Mouse (Mus musculus): Measurements from ENCODE around the gene Tcp11x2. TPM values are rescaled to one million over a fixed set of nuclear protein-coding genes. Genes with fewer than 3 reads are reported as not detected.

Gene Tcp11x2
- not detected in 2 replicates for polyA plus RNA-seq (2015; fragmentation: Nextera tagmentation; extraction: Ambion mirVana)

DNA sequence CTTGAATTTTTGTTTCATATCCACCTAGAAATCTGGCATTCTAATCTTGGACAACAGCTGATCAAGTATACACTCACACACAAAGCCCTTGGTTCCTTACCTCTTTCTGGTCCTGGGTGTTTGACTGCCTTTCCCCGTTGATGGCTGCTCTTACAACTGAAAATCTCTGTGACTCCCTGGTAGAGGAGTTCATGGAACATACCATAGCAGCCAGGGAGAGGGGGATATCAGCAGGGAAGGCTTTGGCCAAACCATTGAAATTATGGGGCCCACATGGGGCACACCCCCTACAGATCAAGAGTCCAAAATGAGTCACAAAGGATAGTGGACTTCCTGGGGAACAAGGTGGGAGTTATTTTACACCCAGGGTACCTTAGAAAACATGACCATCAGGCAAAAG lies at the start of gene Tcp11x2:
TSS of gene Tcp11x2 (minus strand) at position 158 of the 400 bp plus-strand sequence.
- Histone ChIP-seq H3K4me2 (no peak within 1 kb of the TSS), H3K9me3 (no peaks in the 10 kb centered on the region), H3K27ac (replicated peaks) (no peak within 1 kb of the TSS), H3K9ac (no peak within 1 kb of the TSS), H3K4me3 (no peak within 1 kb of the TSS), H3K27me3 (no peaks in the 10 kb centered on the region; the same call in 1 of the 2 replicates), H3K4me1 (replicated peaks) (no peaks in the 10 kb centered on the region), H3K36me3 (no peaks in the 10 kb centered on the region)
- ATAC-seq (ENCODE audit: low read depth) = no peak
- WGBS = 74% methylated on average over 1 of the region's 1 CpGs

DNA sequence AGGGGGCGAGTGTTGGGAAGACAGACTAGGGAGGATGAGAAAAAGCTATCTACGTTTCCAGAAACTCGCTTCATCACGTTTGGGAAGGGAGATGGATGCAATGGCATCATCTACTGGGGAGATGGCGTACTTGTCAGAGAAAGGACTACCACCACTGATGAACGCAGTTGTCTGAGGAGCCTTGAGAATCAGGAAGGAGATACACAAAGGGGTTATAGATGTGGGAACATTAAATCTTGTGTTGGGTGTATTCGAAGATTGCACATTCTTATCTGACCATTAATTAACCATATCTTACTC lies 49.4 kb upstream of the Tcp11x2 start:
- WGBS = 18% methylated on average over 7 of the region's 7 CpGs
- no peaks in the 10 kb centered on the region for H3K9me3 ChIP-seq
- H3K4me2 ChIP-seq = peak overlapping the region; percentile 63
- H3K27ac ChIP-seq (replicated peaks) = peak overlapping the region; percentile 93
- H3K4me3 ChIP-seq = peak overlapping the region; percentile 59
- H3K4me1 ChIP-seq (replicated peaks) = peaks cover 12% of the 10 kb centered on the region
- peak overlapping the region; percentile 76 for H3K9ac ChIP-seq
- H3K36me3 ChIP-seq = peaks cover 24% of the 10 kb centered on the region; the same call in 1 of the 2 replicates
- ATAC-seq (ENCODE audit: low read depth) = peak; percentile 49
- H3K27me3 ChIP-seq = peaks cover 8% of the 10 kb centered on the region; the same call in 1 of the 2 replicates

DNA sequence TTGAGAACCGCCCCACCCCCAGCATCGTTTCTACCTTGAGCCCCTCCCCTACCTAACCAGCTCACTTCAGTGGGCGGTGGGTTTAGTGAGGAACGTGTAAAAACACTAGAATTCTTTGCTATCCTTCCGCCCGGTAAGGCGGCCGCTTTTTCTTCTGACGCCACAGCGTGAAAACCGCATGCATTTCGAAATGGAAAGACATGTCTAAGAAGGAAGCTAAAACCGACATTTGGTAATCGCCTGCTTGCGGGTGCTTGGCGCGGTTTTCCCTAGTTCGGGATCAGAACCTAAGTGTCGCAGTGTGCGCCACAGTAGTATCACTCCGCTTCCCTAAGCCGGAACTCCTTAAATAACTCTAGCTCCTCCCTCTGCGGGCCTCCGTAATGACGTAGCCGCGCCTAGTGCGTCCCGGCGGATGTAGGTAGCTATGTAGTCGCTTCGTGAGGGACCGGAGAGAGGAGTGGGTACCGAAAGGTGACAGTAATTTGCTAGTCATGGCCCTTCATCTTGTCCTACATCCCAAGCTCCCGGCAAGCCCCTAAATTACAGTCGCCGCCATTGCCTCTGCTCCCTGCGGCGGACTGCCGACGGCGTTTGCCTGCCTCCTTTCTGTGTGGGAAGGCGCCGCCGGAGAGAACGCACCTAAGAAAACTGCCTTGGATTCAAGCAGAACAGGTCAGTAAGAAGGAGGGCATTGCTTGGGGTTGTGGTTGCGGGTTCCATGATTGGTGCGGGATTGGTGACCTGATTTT lies 48.9 kb upstream of the Tcp11x2 start, which contains the start of the genes Armcx5 and Gprasp1:
TSS of gene Armcx5 (plus strand) at position 430 of the 752 bp plus-strand sequence.
TSS of gene Gprasp1 (plus strand) at position 430 of the 752 bp plus-strand sequence.
- 18% methylated on average over 48 of the region's 48 CpGs for WGBS
- H3K4me1 ChIP-seq (replicated peaks) = peaks cover 12% of the 10 kb centered on the region
- H3K9me3 ChIP-seq = no peaks in the 10 kb centered on the region
- H3K27me3 ChIP-seq = peaks cover 8% of the 10 kb centered on the region; the same call in 1 of the 2 replicates
- H3K4me2 ChIP-seq = peak within 1 kb of the TSS; percentile 63
- ATAC-seq (ENCODE audit: low read depth) = peak; percentile 99
- peak within 1 kb of the TSS; percentile 59 for H3K4me3 ChIP-seq
- H3K9ac ChIP-seq = peak within 1 kb of the TSS; percentile 76
- peaks cover 19% of the 10 kb centered on the region; the same call in 1 of the 2 replicates for H3K36me3 ChIP-seq
- H3K27ac ChIP-seq (replicated peaks) = peak within 1 kb of the TSS; percentile 93

DNA sequence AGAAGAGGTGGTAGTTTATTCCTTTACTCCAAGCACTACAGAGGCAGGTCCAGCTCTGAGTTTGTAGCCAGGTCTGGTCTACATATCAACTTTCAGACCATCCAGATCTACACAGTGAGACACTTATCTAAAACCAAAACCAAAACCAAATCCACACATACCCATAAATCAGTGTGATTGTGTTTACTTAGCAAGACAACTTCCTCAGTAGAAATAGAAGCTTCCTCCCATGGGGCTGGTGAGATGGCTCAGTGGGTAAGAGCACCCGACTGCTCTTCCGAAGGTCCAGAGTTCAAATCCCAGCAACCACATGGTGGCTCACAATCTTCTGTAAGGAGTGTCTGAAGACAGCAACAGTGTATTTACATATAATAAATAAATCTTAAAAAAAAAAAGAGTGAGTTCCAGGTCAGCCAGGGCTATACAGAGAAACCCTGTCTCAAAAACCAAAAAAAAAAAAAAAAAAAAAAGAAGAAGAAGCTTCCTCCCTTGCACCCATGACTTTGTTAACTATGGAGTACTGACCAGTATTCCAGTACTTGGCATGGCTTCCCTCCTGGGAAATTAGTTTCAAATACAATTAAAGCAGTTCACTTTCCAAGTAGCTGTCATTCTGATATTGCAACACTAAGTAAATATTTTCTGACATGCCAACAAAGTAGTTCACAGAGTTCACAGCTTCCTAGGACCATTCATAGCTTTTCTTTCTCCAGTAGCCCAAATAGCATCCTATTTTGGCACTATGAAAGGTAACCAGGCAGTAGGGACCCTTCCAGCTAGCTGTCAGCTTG lies 45.3 kb upstream of the Tcp11x2 start:
- Histone ChIP-seq H3K4me3 (no peak overlapping the region), H3K36me3 (no peaks in the 10 kb centered on the region), H3K9ac (no peak overlapping the region), H3K9me3 (no peaks in the 10 kb centered on the region), H3K4me2 (no peak overlapping the region), H3K27ac (replicated peaks) (no peak overlapping the region), H3K4me1 (replicated peaks) (peaks cover 10% of the 10 kb centered on the region), H3K27me3 (peaks cover 16% of the 10 kb centered on the region)
- no peak for ATAC-seq (ENCODE audit: low read depth)
- 93% methylated on average over 2 of the region's 2 CpGs for WGBS

DNA sequence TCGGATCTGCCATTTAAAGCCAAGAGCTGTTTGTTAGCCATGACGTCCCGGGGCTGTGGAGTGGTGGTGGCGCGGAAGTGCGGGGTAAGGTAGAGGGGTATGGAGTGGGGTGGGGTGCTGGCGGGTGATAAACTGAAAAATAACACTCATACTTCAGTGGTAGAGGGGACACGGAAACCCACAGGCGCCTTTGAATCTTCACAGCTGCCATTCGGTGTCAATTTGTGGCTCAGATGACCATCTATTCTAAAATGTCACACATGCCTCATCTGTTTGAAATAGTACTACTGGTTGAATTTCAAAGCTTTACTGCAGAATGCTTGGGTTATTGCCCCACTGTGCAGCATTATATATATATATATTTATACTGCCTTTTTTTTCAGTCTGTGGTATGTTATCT lies 31.6 kb upstream of the Tcp11x2 start, which contains the start of gene Tmsb15a:
TSS of gene Tmsb15a (minus strand) at position 101 of the 400 bp plus-strand sequence.
- ATAC-seq (ENCODE audit: low read depth) = no peak
- H3K4me3 ChIP-seq = no peak within 1 kb of the TSS
- H3K27ac ChIP-seq (replicated peaks) = no peak within 1 kb of the TSS
- no peak within 1 kb of the TSS for H3K4me2 ChIP-seq
- H3K4me1 ChIP-seq (replicated peaks) = no peaks in the 10 kb centered on the region
- 87% methylated on average over 10 of the region's 10 CpGs for WGBS
- H3K27me3 ChIP-seq = 0 out of 2 replicates have a peak, but pooled peaks cover 3% of the 10 kb centered on the region
- H3K9ac ChIP-seq = no peak within 1 kb of the TSS
- H3K9me3 ChIP-seq = no peaks in the 10 kb centered on the region
- H3K36me3 ChIP-seq = no peaks in the 10 kb centered on the region

DNA sequence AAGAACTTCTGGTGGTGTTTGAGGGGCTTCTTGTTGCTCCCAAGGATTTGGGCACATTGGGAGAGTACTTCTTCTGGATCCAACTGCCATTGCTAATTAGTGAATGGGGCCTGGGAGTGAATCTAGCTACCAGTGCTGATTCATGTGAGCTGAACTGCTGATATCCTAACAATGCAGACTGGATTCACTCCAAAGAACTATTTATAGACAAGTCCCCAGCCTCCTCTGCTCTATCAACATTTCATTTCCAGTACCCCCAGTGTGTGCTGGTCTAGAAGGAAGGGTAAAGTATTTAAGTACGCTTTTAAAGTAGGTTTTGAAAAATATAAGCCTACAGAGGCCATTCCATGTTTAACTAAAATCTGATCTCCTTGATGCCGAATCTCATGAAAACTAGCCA lies 19.3 kb upstream of the Tcp11x2 start:
- Histone ChIP-seq H3K4me2 (no peak overlapping the region), H3K4me3 (no peak overlapping the region), H3K9ac (no peak overlapping the region), H3K9me3 (no peaks in the 10 kb centered on the region), H3K36me3 (no peaks in the 10 kb centered on the region), H3K4me1 (replicated peaks) (no peaks in the 10 kb centered on the region), H3K27me3 (no peaks in the 10 kb centered on the region), H3K27ac (replicated peaks) (no peak overlapping the region)
- WGBS = 84% methylated on average over 2 of the region's 2 CpGs
- no peak for ATAC-seq (ENCODE audit: low read depth)

DNA sequence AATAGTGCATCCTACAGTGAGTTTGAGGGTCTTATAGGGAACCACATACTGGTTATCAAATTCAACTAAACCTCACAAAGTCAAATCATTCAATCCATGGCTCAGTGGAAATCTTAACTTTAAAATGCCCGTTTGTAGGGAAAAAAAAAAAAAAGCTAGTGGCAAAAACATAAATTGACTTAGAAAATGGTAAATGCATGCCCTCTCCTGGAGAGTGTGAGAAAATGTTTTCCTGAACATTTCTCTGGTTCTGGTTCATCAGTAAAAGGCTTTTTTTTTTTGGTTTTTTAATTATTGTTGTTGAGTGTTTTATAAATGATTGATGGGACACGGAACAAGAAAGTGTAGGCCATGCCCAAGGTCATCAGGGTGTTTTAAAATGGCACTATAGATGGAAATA lies 10.8 kb upstream of the Tcp11x2 start:
- no peak overlapping the region for H3K27ac ChIP-seq (replicated peaks)
- H3K9ac ChIP-seq = no peak overlapping the region
- no peak overlapping the region for H3K4me2 ChIP-seq
- no peak for ATAC-seq (ENCODE audit: low read depth)
- WGBS = 60% methylated on average over 2 of the region's 2 CpGs
- no peaks in the 10 kb centered on the region for H3K36me3 ChIP-seq
- no peak overlapping the region for H3K4me3 ChIP-seq
- no peaks in the 10 kb centered on the region for H3K9me3 ChIP-seq
- H3K27me3 ChIP-seq = no peaks in the 10 kb centered on the region; the same call in 1 of the 2 replicates
- H3K4me1 ChIP-seq (replicated peaks) = no peaks in the 10 kb centered on the region

DNA sequence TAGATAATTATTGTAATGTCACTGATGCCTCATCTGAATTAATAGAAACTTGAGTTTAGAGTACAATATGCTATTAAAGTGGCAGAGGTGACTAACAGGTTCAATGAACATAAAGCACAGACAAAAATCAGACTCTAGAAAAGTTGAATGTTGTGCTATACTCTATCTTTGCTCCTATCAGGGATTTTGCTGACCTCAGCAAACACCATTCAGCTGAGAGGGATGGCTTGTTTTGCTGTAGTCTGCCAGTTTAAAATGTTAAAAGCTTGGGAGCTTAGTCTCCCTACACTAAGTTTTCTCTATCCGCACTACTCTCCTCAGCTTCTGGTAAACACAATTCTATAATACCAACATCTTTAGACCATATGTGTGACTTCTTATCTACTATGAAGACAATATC lies 9.5 kb upstream of the Tcp11x2 start:
- Histone ChIP-seq H3K9ac (no peak overlapping the region), H3K4me2 (no peak overlapping the region), H3K27me3 (no peaks in the 10 kb centered on the region; the same call in 1 of the 2 replicates), H3K9me3 (no peaks in the 10 kb centered on the region), H3K36me3 (no peaks in the 10 kb centered on the region), H3K4me1 (replicated peaks) (no peaks in the 10 kb centered on the region), H3K27ac (replicated peaks) (no peak overlapping the region), H3K4me3 (no peak overlapping the region)
- no peak for ATAC-seq (ENCODE audit: low read depth)
- 90% methylated on average over 1 of the region's 1 CpGs for WGBS

DNA sequence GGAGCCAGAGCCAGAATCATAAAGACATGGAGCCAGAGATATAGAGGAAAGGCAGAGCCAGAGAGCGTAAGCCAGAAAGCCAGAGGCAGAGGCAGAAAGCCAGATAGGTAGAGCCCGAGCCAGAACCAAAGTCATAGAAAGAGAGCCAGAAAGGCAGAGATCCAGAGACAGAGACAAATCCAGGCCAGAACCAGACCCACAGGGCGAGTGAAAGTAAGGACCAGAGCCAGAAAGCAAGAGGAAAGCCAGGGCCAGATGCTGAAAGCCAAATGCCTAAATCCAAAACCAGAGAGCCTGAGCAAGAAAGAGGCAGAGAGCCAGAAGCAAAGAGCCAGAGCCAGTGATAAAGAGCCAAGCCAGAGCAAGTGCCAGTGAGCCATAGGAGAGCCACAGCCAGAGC lies 5.8 kb downstream of the Tcp11x2 start:
- ATAC-seq (ENCODE audit: low read depth) = no peak
- Histone ChIP-seq H3K9me3 (no peaks in the 10 kb centered on the region), H3K36me3 (no peaks in the 10 kb centered on the region), H3K4me3 (no peak overlapping the region), H3K4me1 (replicated peaks) (no peaks in the 10 kb centered on the region), H3K9ac (no peak overlapping the region), H3K27ac (replicated peaks) (no peak overlapping the region), H3K4me2 (no peak overlapping the region), H3K27me3 (no peaks in the 10 kb centered on the region; the same call in 1 of the 2 replicates)
- 83% methylated on average over 3 of the region's 3 CpGs for WGBS

DNA sequence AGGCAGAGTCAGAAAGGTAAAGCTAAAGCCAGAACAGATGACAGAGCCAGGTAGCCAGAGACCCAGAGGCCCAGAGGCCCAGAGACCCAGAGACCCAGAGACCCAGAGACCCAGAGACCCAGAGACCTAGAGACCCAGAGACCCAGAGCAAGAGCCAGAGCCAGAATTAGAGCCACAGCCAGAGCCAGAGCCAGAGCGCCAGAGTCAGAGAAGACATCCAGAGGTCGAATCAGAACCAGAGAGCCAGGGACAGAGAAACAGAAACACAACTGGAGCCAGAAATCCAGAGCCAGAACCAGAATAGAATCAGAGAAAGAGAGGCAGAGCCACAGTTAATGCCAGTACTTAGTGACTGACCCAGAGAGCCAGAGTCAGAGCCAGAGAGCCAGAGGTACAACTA lies 11.7 kb downstream of the Tcp11x2 start:
- H3K9me3 ChIP-seq = no peaks in the 10 kb centered on the region

DNA sequence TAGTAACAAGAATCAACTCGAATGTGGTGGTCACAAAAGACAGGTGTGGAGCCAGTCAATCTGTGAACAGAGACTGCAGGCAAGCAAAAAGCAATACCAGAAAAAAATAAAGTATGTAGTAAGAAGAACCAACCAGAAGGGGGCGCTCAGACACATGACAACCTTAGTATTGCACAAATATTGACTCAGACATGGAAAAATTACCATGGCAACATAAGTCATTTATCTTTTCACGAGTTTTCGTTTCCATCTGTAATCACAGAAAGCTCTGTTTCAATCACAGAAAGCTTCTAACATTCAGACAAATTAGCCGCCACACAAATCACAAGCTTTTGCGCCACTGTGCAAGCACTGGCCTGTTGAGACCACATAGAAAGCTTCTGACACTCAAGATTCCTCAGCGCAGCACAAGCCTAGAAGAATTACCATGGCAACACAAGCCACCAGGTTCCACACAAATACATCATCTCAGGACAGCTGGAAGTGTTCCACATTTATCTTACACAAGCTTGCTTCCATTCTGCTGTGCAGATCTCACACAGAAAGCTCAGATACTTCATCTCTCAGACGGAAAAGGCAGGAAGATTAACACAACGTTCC lies 41.3 kb downstream of the Tcp11x2 start:
- Histone ChIP-seq H3K4me1 (replicated peaks) (no peaks in the 10 kb centered on the region), H3K36me3 (no peaks in the 10 kb centered on the region), H3K27me3 (no peaks in the 10 kb centered on the region), H3K4me2 (no peak overlapping the region), H3K9me3 (no peaks in the 10 kb centered on the region), H3K4me3 (no peak overlapping the region), H3K9ac (no peak overlapping the region), H3K27ac (replicated peaks) (no peak overlapping the region)
- WGBS = 31% methylated on average over 9 of the region's 9 CpGs
- ATAC-seq (ENCODE audit: low read depth) = peak; percentile 23; the same call in 1 of the 2 replicates

More for the DNA sequence above, 11.7 kb downstream of the Tcp11x2 start:
- H3K4me1 ChIP-seq (replicated peaks) = no peaks in the 10 kb centered on the region
- no peaks in the 10 kb centered on the region for H3K36me3 ChIP-seq
- no peak overlapping the region for H3K27ac ChIP-seq (replicated peaks)
- H3K9ac ChIP-seq = no peak overlapping the region
- no peak overlapping the region for H3K4me3 ChIP-seq
- H3K4me2 ChIP-seq = no peak overlapping the region
- no peak for ATAC-seq (ENCODE audit: low read depth)
- no peaks in the 10 kb centered on the region for H3K27me3 ChIP-seq
- 75% methylated on average over 2 of the region's 2 CpGs for WGBS

DNA sequence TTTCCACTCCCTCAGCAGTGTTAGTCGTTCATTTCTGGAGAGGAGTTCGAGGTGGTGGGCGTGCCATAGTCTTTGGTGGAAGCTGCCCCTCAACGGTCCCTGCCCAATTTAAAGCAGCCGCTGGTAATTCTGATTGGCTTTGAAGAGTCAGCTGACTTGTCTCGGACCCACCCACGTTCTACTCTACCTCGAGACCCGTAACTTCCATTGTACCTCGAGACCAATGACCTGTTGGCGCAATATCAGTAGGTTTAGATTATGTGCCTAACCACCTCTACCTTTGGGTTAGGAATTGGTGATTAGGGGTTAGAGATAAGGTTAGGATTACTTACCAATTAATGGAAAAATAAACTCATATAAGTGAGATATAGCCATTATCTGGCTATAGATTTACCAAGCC lies 66.0 kb downstream of the Tcp11x2 start, which contains the start of gene Prame:
TSS of gene Prame (minus strand) at position 101 of the 400 bp plus-strand sequence.
- Histone ChIP-seq H3K36me3 (no peaks in the 10 kb centered on the region), H3K9ac (no peak within 1 kb of the TSS), H3K27me3 (no peaks in the 10 kb centered on the region; the same call in 1 of the 2 replicates), H3K27ac (replicated peaks) (no peak within 1 kb of the TSS), H3K4me3 (no peak within 1 kb of the TSS), H3K4me2 (no peak within 1 kb of the TSS), H3K4me1 (replicated peaks) (no peaks in the 10 kb centered on the region), H3K9me3 (no peaks in the 10 kb centered on the region)
- no peak for ATAC-seq (ENCODE audit: low read depth)
- WGBS = 88% methylated on average over 11 of the region's 11 CpGs

All from neural tube, embryonic 13.5 days (tissue).